Mouse (Mus musculus): Measurements from ENCODE around the gene Uts2r. TPM values are rescaled to one million over a fixed set of nuclear protein-coding genes. Genes with fewer than 3 reads are reported as not detected.

Uts2r gene
- polyA plus RNA-seq, 1 experiment from 2014 or later, result 0.09 TPM

DNA sequence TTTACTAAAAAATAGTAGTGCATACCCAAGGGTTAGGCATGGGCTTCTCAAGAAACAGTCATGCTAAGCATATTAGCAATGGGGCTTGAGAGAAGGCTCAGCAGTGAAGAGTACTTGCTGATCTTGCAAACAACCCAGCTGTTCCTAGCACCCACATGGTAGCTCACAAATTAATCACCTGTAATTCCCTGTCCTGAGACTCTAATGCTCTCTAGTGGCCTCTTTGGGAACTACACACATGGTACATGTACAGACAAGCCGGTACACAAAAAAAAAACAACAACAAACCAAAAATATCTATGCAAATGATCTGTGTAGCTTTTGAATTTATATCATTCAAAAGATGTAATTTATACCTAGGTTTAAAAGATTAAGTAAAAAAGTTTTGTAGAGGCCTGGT is 33.7 kb upstream of the Uts2r start:
- no peak for ATAC-seq (ENCODE audit: low FRiP score, low TSS enrichment)
- Histone ChIP-seq H3K4me1 (ENCODE audit: insufficient read depth, low read length) (no peaks in the 10 kb centered on the region), H3K9me3 (ENCODE audit: low read length) (no peaks in the 10 kb centered on the region), H3K9ac (replicated peaks; ENCODE audit: low read length) (no peak overlapping the region), H3K27me3 (ENCODE audit: insufficient read depth, low read length) (no peaks in the 10 kb centered on the region), H3K36me3 (ENCODE audit: insufficient read depth, low read length) (no peaks in the 10 kb centered on the region), H3K4me2 (replicated peaks; ENCODE audit: low read depth, low read length) (no peak overlapping the region), H3K27ac (ENCODE audit: low read length) (no peak overlapping the region), H3K4me3 (ENCODE audit: low read length) (no peak overlapping the region)
- 85% methylated on average over 1 of the region's 1 CpGs for WGBS

- ATAC-seq (ENCODE audit: low FRiP score, low TSS enrichment), result no peak
These were observed 32.6 kb upstream of the Uts2r start for GRCm38 (mm10) chr11:121127441-121127840.

GRCm38 (mm10) chr11:121129616-121130015 is 30.5 kb upstream of the Uts2r start:
- Histone ChIP-seq H3K4me1 (ENCODE audit: insufficient read depth, low read length) (no peaks in the 10 kb centered on the region), H3K36me3 (ENCODE audit: insufficient read depth, low read length) (no peaks in the 10 kb centered on the region), H3K4me2 (replicated peaks; ENCODE audit: low read depth, low read length) (no peak overlapping the region), H3K9ac (replicated peaks; ENCODE audit: low read length) (no peak overlapping the region), H3K27me3 (ENCODE audit: insufficient read depth, low read length) (no peaks in the 10 kb centered on the region), H3K4me3 (ENCODE audit: low read length) (no peak overlapping the region), H3K27ac (ENCODE audit: low read length) (no peak overlapping the region), H3K9me3 (ENCODE audit: low read length) (no peaks in the 10 kb centered on the region)
- WGBS, result 60% methylated on average over 1 of the region's 1 CpGs
- no peak for ATAC-seq (ENCODE audit: low FRiP score, low TSS enrichment)

More at GRCm38 (mm10) chr11:121127441-121127840, 32.6 kb upstream of the Uts2r start:
- Histone ChIP-seq H3K9ac (replicated peaks; ENCODE audit: low read length) (no peak overlapping the region), H3K4me3 (ENCODE audit: low read length) (no peak overlapping the region), H3K36me3 (ENCODE audit: insufficient read depth, low read length) (no peaks in the 10 kb centered on the region), H3K27me3 (ENCODE audit: insufficient read depth, low read length) (no peaks in the 10 kb centered on the region), H3K27ac (ENCODE audit: low read length) (no peak overlapping the region), H3K4me2 (replicated peaks; ENCODE audit: low read depth, low read length) (no peak overlapping the region), H3K4me1 (ENCODE audit: insufficient read depth, low read length) (no peaks in the 10 kb centered on the region), H3K9me3 (ENCODE audit: low read length) (no peaks in the 10 kb centered on the region)
- WGBS, result 87% methylated on average over 3 of the region's 3 CpGs

DNA sequence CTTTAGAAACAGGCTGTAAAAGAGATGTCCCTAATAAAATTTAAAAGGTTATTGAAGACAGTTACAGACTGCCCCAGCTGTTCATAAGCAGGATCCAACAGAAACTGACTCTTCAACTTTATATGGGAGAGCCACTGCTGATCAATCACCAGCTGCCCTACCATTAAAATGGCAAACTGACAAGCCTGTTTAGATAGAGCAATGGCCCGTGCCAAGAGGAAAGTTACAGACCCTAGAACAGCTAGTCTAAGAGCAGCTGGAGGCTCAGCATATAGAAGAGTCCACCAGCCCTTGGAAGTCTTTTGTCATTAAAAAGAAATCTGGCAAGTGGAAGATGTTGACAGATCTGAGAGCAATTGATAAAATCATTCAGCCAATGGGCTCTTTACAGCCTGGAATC is 25.5 kb upstream of the Uts2r start:
- no peak for ATAC-seq (ENCODE audit: low FRiP score, low TSS enrichment)
- no peaks in the 10 kb centered on the region for H3K27me3 ChIP-seq (ENCODE audit: insufficient read depth, low read length)
- no peak overlapping the region for H3K4me3 ChIP-seq (ENCODE audit: low read length)
- H3K36me3 ChIP-seq (ENCODE audit: insufficient read depth, low read length), result no peaks in the 10 kb centered on the region
- no peak overlapping the region for H3K27ac ChIP-seq (ENCODE audit: low read length)
- H3K9ac ChIP-seq (replicated peaks; ENCODE audit: low read length), result no peak overlapping the region
- no peaks in the 10 kb centered on the region for H3K9me3 ChIP-seq (ENCODE audit: low read length)
- no peaks in the 10 kb centered on the region for H3K4me1 ChIP-seq (ENCODE audit: insufficient read depth, low read length)
- WGBS, result 34% methylated on average over 1 of the region's 1 CpGs
- H3K4me2 ChIP-seq (replicated peaks; ENCODE audit: low read depth, low read length), result no peak overlapping the region

- no peaks in the 10 kb centered on the region for H3K9me3 ChIP-seq (ENCODE audit: low read length)
- no peak for ATAC-seq (ENCODE audit: low FRiP score, low TSS enrichment)
- H3K36me3 ChIP-seq (ENCODE audit: insufficient read depth, low read length), result no peaks in the 10 kb centered on the region
- no peak overlapping the region for H3K9ac ChIP-seq (replicated peaks; ENCODE audit: low read length)
- H3K4me2 ChIP-seq (replicated peaks; ENCODE audit: low read depth, low read length), result no peak overlapping the region
- no peaks in the 10 kb centered on the region for H3K27me3 ChIP-seq (ENCODE audit: insufficient read depth, low read length)
- 78% methylated on average over 5 of the region's 5 CpGs for WGBS
- no peak overlapping the region for H3K4me3 ChIP-seq (ENCODE audit: low read length)
- no peak overlapping the region for H3K27ac ChIP-seq (ENCODE audit: low read length)
- H3K4me1 ChIP-seq (ENCODE audit: insufficient read depth, low read length), result no peaks in the 10 kb centered on the region
These were observed 22.4 kb upstream of the Uts2r start for GRCm38 (mm10) chr11:121137682-121138081.

GRCm38 (mm10) chr11:121138732-121139131 is 21.3 kb upstream of the Uts2r start:
- Histone ChIP-seq H3K27ac (ENCODE audit: low read length) (no peak overlapping the region), H3K36me3 (ENCODE audit: insufficient read depth, low read length) (no peaks in the 10 kb centered on the region), H3K4me2 (replicated peaks; ENCODE audit: low read depth, low read length) (no peak overlapping the region), H3K9me3 (ENCODE audit: low read length) (no peaks in the 10 kb centered on the region), H3K4me3 (ENCODE audit: low read length) (no peak overlapping the region), H3K27me3 (ENCODE audit: insufficient read depth, low read length) (no peaks in the 10 kb centered on the region), H3K9ac (replicated peaks; ENCODE audit: low read length) (no peak overlapping the region), H3K4me1 (ENCODE audit: insufficient read depth, low read length) (no peaks in the 10 kb centered on the region)
- 47% methylated on average over 6 of the region's 6 CpGs for WGBS
- peak; percentile 46; the same call in 1 of the 2 replicates for ATAC-seq (ENCODE audit: low FRiP score, low TSS enrichment)

DNA sequence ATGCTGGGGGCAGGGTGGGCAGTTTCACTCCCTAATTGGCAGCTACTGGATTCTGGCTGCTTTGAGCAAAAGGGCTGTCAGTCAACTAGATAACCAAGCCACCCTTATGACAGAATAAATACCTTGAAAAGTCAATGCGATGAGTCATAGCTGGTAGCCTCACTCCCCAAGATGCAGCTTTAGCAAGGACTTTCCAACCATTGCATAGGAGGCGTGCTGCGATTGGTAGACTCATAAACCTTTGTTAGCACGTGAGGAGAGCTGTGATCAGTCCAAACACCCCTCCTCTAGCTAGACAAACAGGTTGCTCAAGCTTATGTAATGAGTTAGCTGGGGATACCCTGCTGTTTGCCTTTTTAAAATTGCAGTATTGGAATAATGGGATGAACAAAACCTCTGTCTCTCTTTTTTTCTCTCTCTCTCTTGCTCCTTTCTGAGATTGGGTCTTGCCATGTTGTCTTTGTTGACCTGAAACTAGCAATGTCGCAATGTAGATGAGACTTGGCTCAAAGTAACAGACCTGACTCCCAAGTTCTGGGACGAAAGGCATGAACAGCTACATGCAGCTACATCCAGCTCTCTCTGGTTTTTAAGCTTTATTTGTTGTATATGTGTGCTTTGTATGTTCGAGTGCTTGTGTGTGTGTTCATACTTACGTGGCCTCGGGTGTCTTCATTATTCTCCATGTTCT is 16.6 kb upstream of the Uts2r start:
- Histone ChIP-seq H3K4me3 (ENCODE audit: low read length) (no peak overlapping the region), H3K9me3 (ENCODE audit: low read length) (no peaks in the 10 kb centered on the region), H3K9ac (replicated peaks; ENCODE audit: low read length) (no peak overlapping the region), H3K4me2 (replicated peaks; ENCODE audit: low read depth, low read length) (no peak overlapping the region), H3K27ac (ENCODE audit: low read length) (no peak overlapping the region), H3K36me3 (ENCODE audit: insufficient read depth, low read length) (no peaks in the 10 kb centered on the region), H3K27me3 (ENCODE audit: insufficient read depth, low read length) (no peaks in the 10 kb centered on the region), H3K4me1 (ENCODE audit: insufficient read depth, low read length) (no peaks in the 10 kb centered on the region)
- WGBS, result 80% methylated on average over 9 of the region's 9 CpGs
- ATAC-seq (ENCODE audit: low FRiP score, low TSS enrichment), result no peak

DNA sequence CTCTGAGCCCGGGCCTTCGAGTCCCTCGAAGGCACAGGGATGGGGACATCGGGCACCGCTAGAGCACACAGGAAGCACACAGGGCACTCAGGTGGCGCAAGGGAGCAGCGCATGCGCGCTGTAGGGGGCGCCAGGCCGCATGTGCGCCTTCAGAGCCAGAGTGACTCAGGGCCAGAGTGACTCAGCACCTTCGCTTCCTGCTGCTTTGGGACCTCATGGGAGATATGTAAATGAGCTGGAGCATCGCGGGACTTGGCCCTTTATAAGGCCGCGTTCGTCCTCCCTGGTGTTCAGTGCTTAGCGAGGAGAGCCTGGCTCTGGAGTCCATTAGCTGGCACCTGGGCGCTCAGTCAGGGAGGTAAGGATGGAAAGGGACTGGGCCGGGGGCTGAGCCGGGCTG is 14.2 kb upstream of the Uts2r start, which contains the start of gene Tex19.1:
Gene Tex19.1 (plus strand): TSS at position 279 of the 400 bp plus-strand sequence.
- no peaks in the 10 kb centered on the region for H3K4me1 ChIP-seq (ENCODE audit: insufficient read depth, low read length)
- no peaks in the 10 kb centered on the region for H3K27me3 ChIP-seq (ENCODE audit: insufficient read depth, low read length)
- WGBS, result 90% methylated on average over 22 of the region's 22 CpGs
- no peaks in the 10 kb centered on the region for H3K9me3 ChIP-seq (ENCODE audit: low read length)
- H3K4me2 ChIP-seq (replicated peaks; ENCODE audit: low read depth, low read length), result no peak within 1 kb of the TSS
- no peak for ATAC-seq (ENCODE audit: low FRiP score, low TSS enrichment)
- H3K36me3 ChIP-seq (ENCODE audit: insufficient read depth, low read length), result no peaks in the 10 kb centered on the region
- no peak within 1 kb of the TSS for H3K27ac ChIP-seq (ENCODE audit: low read length)
- no peak within 1 kb of the TSS for H3K4me3 ChIP-seq (ENCODE audit: low read length)
- no peak within 1 kb of the TSS for H3K9ac ChIP-seq (replicated peaks; ENCODE audit: low read length)

DNA sequence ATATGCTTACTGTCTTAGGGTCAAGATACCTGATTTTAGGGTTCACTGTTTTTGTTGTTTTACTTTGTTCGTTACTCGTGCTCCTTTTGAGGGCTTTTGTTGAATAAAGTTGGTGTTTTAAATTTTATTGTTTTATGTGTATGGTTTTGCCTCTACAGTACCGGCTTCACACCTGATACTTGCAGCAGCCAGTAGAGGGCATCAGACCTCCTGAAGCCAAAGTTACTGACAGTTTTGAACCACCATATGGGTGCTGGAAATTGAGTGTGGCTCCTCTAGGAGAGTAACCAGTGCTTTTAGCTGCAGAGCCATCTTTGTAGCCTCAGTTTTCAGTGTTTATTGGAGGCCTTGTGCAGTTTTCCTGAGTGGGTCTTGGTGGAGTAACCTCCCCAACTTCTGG is 11.9 kb upstream of the Uts2r start:
- Histone ChIP-seq H3K36me3 (ENCODE audit: insufficient read depth, low read length) (no peaks in the 10 kb centered on the region), H3K27ac (ENCODE audit: low read length) (no peak overlapping the region), H3K27me3 (ENCODE audit: insufficient read depth, low read length) (no peaks in the 10 kb centered on the region; the same call in 1 of the 2 replicates), H3K4me1 (ENCODE audit: insufficient read depth, low read length) (no peaks in the 10 kb centered on the region), H3K4me3 (ENCODE audit: low read length) (no peak overlapping the region), H3K4me2 (replicated peaks; ENCODE audit: low read depth, low read length) (no peak overlapping the region), H3K9me3 (ENCODE audit: low read length) (no peaks in the 10 kb centered on the region), H3K9ac (replicated peaks; ENCODE audit: low read length) (no peak overlapping the region)
- WGBS, result 74% methylated on average over 3 of the region's 3 CpGs
- no peak for ATAC-seq (ENCODE audit: low FRiP score, low TSS enrichment)

DNA sequence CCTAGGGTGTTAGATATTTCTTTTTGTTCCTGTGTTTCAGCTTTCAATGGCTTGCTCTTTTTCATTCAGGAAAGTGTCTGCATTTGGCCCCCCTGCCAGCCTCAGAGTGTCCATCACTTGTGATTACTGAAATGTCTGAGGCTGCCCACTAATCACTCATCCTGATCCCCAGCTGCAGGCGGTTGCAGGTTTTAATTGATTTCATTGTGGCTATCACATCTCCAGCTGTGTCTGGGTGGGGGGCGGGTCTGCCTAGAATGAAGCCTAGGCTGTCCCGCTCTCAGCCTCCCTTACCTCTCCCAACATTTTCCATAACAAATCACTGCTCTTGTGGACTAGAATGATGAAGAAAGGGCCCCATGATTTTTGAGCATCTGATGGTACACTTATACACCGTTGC is 5.9 kb upstream of the Uts2r start:
- Histone ChIP-seq H3K4me3 (ENCODE audit: low read length) (no peak overlapping the region), H3K9ac (replicated peaks; ENCODE audit: low read length) (no peak overlapping the region), H3K4me2 (replicated peaks; ENCODE audit: low read depth, low read length) (no peak overlapping the region), H3K36me3 (ENCODE audit: insufficient read depth, low read length) (no peaks in the 10 kb centered on the region), H3K27me3 (ENCODE audit: insufficient read depth, low read length) (peaks cover 35% of the 10 kb centered on the region), H3K27ac (ENCODE audit: low read length) (no peak overlapping the region), H3K4me1 (ENCODE audit: insufficient read depth, low read length) (peaks cover 10% of the 10 kb centered on the region; the same call in 1 of the 2 replicates), H3K9me3 (ENCODE audit: low read length) (no peaks in the 10 kb centered on the region)
- 47% methylated on average over 4 of the region's 4 CpGs for WGBS
- ATAC-seq (ENCODE audit: low FRiP score, low TSS enrichment), result no peak

All from kidney, embryonic 16.5 days (tissue).